Mouse (Mus musculus) neural tube, embryonic 10.5 days (tissue): ENCODE data around the gene Myo9b.
"Not testable (repeated sequence)": the region's sequence is repeated elsewhere in the genome, so short reads cannot be mapped to it uniquely, and the experiment has no call there.

Source experiments
- DNase-seq: peaks from one replicate; pipeline ENCODE4 v3.0.0-alpha.2; 2017; ENCODE audit warnings: low spot score; ENCODE audit errors: extremely low spot score

Gene Myo9b

DNA sequence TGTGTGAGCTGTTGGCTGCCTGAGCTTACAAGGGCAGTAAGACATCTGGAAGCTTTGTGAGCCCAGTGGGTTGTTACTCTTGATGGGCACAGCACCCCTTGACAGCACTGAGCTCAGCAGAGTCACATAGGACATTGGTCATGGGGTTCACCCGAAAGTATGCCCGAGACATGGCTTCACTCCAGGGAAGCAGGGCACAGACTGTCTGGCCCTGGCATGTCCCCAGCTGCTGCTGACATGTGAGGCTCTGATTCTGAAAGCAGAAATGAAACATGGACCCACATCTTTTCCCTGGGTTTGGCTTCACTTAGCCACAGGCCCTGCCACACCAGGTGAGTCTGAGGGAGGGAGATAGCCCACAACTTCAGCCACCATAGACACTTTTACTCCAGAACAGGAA is 24.3 kb downstream of the Myo9b start:
- DNase-seq = no peak

DNA sequence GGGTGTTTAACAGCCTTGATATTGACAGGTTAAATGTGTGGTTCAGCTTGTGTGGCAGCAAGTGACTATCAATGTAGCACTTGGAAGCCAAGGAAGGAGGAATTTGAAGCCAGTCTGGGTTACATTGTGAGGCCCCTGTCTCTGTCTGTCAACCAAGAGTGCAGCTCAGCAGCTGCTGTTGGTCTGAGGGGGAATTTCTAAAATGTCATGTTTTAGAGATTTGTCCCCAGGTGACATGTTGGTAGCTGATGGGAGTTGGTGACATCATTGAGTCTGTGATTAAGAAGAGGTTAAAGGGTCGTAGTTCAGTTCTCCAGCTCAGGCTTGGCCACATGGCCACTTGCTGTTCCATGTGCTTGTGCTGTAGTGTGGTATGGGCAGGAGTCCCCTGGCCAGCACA is 24.9 kb downstream of the Myo9b start:
- no peak for DNase-seq

DNA sequence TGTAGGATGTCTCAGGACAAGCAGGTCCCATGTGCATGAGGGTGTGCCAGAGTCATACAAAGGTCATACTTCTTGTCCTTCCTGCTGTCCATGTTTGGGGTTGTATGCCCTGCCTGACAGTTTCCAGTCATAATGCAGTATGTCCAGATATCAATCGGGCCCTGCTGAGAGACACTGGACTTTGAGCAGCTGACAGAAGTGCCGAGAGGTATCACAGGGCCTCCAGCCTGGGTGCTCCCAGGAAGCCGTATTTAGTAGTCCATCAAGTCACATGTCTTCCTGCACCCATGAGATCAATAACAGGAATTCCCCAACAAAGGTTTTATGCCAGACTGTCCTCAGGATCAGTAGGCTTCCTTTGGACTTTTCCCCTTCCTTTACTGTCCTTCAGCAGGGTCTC is 27.2 kb downstream of the Myo9b start:
- no peak for DNase-seq

DNA sequence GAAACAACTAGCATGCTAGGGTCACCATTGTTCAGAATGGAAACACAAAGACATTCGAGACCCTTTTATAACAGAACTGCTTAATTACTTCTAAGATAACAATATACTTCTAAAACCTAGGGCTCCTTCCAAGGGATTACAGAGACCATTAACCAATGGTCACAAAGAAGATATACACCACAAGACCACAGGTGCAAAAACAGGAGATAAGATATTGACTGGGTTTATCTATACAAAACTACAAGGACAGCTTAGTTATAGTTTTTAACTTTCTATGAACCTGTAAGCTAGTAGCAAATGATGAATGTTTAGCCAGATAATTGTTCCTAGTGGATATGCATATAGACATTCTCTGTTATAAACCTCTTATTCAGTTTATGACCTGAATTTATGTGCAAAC is 30.3 kb downstream of the Myo9b start:
- DNase-seq = no peak

DNA sequence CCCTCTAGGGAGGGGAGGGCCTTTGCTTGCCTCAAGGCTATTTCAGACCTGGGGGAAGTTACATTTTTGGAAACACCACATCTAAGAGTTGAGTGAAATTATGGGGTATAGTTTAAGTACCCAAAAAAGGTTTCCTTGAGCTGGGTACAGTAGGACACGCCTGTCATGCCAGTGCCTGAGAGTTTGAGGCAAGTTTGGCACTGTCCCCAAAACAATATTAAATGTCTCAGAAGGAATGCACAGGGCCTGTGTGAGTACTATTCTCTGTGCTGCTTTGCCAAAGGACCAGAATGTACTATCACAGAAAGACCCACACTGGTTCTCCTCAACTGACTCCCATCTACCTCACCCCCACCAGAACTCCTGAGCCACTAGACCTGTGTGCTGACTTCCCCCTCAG is 31.1 kb downstream of the Myo9b start:
- no peak for DNase-seq

DNA sequence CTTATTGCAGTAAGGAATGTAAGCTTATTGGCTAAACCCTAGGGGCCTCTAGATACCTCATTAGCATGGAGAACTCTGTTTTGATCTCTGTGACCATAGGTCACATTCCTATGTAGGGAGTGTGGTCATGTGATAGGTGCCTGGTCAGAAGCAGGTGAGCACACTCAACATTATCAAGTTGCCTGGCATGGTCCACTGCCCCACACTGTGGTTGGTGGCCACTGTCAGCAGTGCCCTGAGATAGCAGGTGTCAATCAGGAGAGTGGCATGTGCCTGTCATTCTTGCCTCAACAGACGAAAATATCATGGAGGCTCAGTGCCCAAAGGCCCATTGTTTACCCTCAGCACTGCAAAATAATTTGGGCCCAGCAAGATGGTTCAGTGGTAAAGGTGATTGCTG is 33.5 kb downstream of the Myo9b start:
- DNase-seq = no peak

DNA sequence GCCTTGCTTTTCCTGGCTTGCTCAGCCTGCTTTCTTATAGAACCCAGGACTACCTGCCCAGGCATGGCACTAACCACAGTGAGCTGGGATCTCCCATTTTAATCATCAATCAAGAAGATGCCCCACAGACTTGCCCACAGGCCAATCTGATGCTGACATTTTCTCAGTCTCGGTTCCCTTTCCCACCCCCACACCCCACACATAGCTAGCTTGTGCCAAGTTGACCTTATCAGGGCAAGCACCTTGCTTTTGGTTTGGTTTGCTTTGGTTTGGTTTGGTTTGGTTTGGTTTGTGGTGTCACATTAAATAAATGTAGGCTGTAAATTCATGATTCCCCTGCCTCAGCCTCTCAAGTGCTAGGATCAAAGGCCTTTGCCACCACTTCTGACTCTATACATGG is 34.9 kb downstream of the Myo9b start:
- DNase-seq = no peak

DNA sequence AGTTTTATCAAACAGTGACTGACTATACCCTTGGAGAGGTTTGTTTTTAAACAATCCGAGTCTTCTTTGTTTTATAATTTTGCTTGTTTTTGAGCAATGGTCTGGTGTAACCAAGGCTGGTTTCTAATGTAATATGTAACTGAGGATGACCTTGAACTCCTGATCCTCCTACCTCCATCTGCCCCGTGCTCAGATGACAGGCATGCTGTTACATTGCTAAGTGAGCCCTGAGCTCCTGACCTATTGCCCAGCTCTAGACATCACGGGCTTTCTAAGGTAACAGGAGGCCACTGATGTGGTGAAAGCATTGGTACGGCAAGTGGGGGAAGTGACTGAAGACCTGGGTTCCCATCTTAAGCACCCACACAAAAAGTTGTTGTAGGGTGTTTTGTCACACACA is 35.4 kb downstream of the Myo9b start:
- DNase-seq = no peak

DNA sequence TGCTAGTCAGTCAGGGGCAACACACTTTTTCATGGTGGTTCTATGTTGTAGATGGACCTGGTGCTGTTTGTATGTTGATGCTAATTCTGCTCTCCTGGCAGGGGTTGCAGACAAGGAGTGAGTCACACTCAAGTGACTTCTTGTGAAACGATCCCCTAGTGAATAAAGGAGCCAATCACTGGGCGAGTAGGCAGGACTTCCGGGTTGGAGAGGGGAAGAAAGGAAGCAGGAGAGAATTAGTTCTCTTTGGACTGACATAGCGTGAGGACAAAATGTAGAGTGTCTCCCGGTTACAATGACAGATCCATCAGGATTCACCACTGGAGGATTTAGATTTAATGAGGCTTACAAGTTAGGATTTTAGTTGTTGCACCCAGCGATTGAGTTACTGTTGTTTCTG is 37.9 kb downstream of the Myo9b start:
- no peak for DNase-seq

DNA sequence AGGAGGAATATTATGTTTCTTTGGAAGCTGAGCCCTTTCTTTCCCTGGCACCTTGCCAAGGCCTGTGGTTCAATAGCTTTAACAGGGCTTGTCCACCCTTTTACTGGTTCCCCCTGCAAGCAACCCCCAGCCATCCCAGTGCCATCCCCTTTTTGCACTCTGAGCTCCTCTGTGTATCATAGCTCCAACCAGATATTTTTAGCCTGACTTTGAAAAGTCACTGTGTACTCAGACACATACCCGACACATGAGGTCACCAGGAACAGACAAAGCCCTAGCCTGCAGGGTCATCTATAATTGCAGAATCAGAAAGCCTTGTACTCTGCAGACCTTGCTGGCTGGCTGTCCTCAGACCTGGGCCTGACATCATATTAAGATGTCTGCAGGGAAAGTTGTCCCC is 40.2 kb downstream of the Myo9b start:
- DNase-seq = no peak

DNA sequence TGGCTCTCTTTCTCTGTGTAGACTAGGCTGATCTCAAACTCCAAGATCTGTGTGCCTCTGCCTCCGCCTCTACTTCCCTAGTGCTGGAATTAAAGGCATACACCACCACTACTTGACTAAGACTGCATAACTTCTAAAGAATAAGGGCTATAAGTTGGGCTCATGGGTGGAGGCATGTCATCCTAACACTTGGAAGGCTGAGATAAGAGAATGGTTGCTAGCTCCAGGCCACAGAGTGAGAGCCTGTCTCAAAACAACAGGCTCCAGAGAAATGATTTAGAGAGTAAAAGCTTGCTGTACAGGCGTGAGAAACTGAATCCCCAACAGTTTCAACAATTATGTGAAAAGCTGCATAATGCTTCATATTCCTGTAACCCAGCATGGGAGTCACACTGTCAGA is 41.4 kb downstream of the Myo9b start:
- DNase-seq = no peak

DNA sequence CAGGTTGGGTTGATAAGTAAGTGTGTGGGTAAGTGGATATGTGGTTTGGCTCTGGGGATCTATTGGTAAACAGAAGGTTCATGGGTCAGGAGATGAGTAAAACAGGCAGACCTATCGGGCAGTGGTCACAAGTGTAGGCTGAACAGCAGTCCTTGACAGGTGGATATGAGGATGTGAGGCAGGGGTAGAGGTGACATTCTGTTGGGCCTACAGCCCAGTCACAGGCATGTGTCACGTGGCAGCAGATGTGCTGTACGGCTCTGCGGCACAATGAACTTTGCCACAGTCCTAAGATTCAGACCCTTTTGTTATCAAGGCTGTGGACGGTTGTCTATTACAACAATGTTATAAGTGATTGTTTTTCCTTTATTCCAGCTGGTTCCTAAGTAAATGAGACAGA is 43.5 kb downstream of the Myo9b start:
- no peak for DNase-seq

DNA sequence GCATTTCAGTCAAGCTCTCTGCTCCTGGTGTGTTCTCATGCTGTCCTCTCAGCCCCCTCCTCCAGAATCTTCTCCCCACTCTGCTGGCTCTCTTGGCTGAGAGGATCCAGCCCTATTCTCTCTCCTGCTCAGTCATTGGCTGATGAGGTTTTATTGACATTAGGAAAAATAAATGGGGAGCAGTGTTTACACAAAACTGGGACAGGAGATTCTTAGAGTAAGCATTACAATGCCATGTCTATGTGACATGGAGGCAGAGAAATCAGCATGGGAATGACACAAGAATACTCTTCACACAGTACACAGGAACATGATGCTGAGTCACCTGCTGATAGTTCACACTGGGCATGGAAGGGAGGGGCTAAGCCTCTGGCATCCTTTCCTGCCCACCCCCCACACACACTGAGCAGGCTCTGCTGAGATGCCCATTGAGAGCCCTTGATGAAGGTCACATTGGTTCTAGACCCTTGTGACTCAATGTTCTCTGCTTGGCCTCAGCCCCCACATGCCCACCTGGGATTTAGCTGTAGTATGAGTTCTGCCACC is 44.0 kb downstream of the Myo9b start:
- no peak for DNase-seq

DNA sequence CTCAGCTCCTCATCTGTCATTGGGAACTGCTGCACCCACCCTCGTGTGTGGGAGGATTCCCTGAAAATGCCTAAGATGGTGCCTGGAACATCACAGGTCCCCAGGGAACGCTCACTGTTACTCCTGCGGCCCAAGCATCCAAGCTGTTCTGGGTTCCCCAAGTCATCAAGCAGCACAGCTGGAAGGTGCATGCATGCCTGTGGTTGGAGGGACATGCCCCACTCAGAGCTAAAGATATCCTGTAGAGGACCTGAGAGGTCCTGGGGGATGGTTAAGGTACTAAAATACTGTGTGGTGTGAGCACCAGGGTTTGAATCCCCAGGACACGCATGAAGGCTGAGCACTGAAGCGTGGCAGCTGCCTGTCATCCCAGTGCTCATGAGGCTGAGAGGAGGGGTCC is 46.1 kb downstream of the Myo9b start:
- DNase-seq = not testable (repeated sequence)

DNA sequence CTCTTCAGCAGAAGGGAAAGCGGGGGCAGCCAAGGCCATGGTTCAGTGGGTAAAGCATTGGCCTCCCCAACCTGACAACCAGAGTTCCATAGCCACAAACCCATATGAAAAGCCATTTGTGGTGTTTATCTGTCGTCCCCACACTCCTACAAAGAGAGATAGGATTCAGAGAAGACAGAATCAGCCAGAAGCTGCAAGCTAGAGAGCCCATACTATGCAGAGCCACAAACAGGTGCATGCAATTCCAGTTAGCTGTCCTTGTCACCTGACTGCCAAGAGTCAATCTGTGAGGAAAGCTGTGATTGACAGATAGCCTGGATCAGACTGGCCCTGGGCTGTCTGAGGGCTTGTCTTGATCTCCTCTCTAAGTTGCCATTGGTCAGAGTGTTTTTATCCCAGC is 47.2 kb downstream of the Myo9b start:
- DNase-seq = not testable (repeated sequence)

DNA sequence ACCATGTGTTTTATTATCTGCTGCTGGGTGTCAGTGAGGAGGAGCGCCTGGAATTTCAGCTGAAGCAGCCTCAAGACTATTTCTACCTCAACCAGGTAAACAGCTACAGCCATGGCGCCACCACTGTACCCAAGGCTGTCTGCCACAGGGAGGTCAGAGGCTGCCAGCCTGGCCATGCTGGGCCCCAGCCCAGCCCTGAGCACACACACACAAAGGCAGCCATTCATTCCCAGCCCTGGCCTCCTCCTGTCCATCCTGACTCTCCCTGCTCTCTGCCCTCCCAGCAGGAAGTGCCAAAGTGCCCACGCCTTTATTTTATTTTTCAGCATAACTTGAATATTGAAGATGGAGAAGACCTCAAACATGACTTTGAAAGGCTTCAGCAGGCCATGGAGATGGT is 50.4 kb downstream of the Myo9b start:
- no peak for DNase-seq

DNA sequence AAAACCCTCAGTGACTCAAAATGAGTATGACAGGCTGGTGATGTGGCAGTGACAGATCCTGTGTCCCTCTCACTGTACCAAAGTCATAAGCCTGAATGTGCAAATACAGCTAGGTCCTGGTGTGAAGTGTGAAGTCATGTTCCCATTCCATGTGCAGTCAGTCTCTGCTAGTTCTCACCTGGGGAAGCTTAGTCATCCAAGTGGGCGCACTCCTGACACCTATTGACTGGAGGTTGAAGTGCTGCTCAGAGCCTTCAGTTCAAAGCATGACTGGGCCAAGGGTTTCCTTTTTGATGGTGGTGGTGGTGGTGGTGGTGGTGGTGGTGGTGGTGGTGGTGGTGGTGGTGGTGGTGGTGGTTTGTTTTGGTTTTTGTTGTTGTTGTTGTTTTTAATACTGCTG is 52.3 kb downstream of the Myo9b start:
- DNase-seq = no peak

DNA sequence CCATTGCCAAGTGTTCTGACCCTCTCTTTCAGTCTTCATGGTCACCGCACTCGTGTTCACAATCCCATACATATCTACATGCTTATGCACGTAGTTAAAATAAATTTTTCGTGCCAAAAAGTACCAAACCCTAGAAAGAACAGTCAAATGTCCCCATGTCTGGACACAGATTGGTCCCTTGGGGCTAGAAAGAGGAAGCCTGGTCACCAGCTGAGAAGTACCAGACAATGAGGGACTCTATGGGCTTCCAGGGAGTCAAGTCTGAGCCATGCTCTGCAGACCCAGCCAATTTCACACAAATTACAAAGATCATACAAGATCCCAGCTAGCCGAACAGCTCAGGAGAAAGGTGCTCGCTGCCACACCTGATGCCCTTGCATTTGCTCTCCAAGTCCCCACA is 65.3 kb downstream of the Myo9b start:
- DNase-seq = not testable (repeated sequence)

DNA sequence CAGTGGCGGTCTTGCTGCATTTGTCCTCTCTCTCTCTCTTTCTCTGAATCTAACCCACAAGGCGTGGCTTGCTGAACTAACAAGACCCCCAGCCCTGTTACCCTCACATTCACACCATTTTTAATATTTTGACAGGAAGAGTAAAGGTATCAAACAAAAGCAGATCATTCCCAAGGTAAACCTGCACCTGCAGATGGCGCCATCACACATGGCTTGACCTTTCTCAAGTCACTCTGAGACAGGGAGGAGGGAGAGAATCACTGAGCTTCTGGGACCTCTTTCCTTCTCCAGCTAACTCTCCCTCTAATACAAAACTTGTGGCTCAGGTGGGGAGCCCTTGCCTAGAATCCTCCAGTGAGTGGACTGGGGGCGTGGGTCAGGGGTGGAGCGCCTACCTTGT is 68.1 kb downstream of the Myo9b start:
- DNase-seq = peak; percentile 29

DNA sequence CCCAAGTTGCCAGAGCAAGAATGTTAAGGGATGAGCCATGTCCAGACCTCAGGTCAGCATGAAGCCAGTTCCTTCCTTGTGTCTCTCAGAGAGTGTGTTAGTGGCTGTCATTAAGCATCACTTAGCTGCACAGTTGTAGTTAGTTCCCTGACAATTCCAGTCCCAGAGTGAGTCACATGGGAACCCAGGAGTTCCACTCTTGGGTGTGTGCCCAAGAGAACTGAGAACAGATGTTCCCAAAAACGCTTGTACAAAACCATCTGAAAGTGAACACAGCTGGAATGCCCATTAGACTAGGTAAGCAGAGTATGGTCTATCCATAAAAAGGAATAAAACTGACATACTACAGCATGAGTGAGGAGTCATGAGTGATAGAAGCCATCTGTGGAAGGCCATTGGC is 74.1 kb downstream of the Myo9b start:
- DNase-seq = no peak

DNA sequence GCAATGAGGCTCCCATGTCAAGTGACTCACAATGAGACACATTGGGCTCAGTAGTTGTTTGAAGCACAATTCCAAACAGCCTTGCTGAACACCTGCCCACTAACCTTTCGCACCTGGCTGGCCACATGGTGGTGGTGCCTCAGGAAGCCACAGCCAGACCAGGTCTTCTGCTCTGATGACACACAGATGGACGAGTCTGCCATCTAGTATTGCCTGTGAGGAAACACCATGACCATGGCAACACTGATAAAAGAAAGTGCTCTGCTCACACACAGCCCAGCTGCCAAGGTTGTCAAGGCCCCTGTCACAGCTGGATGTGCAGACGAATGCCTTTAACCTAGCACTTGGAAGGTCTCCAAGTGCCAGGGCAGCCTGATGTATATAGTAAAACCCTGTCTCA is 78.6 kb downstream of the Myo9b start:
- no peak for DNase-seq

DNA sequence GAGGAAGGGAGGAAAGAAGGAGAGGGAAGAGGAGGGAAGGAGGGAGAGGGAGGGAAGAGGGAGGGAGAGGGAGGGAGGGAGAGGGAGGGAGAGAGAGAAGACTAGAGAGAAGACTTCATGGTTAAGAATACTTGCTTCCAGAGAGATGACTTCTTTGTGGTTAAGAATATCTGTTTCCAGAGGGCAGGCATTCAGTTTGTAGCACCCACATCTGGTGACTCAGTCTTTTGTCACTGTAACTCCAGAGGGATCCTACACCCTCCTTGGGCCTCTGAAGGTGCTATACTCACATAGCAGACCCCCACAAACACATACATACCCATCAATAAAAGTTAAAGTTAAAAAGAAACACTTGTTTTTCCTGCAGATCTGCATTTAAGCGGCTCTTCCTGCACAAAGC is 79.0 kb downstream of the Myo9b start:
- no peak for DNase-seq

DNA sequence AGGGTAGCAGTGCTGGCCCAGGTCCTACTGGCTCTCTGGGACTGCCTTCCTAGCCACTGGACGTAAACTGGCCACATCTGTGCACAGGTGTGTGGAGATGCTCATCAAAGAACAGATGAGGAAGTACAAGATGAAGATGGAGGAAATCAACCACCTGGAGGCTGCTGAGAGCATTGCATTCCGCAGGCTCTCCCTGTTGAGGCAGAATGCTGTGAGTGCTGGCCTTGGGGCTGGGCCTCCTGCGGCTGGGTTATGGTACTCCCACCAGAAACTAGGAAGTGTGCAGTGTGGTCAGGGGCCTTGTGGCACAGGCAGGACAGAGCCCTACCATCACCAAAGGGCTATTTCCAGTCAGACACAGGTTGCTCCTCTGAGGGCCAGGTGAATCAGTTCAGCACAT is 85.5 kb downstream of the Myo9b start:
- no peak for DNase-seq

DNA sequence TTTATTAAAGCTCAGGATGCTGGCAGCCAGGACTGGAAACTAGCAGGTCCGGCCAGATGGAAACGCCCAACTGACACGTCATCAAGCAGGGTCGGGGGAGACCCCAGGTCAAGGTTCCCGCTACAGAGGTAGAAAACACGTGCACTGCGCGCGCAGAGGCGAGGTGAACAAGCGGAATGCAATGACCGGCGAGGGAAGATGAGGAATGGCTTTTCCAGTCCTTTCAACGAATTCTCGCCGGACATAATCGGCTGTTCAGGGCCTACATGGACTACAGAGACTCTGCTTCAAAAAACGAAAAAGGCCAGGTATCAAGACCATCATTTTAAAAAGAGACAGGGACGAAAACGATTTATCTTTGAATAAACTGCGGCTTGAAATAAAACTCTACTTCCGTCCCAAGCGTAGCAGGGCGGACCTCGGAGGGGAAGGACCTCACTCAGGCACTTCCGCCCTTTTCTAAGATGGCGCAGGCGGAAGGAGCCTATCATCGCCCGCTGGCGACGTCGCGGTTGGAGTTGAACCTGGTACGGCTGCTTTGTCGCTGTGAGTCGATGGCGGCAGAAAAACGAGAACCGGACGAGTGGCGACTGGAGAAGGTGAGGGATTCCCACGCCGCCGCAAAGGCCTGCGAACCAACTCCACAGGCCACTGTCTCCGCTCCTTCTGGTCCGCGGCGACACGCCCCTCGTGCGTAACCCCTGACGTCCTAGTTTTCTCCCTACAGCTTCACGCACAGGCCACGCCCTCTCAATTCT is 94.4 kb downstream of the Myo9b start, which contains the start of gene Use1:
Gene Use1, plus strand, starts transcription at position 78 of the 758 bp plus-strand sequence.
- DNase-seq = peak; percentile 89
